Mouse (Mus musculus) forebrain, embryonic 10.5 days (tissue): ENCODE measurements around the gene Hoxc6. TPM values are rescaled to one million over a fixed set of nuclear protein-coding genes. Genes with fewer than 3 reads are reported as not detected.
A peak's percentile ranks its signal among the peaks of the same experiment; 100 is the strongest.

ENCODE experiments used
- DNase-seq: peaks from one replicate; pipeline ENCODE4 v3.0.0-alpha.2; 2017; ENCODE audit warnings: low spot score; ENCODE audit errors: extremely low spot score
- H3K27ac ChIP-seq: fragments of 300-500 bp; sonication (generic); 2 replicates; pipeline ENCODE4 v1.5.1; 2016; ENCODE audit warnings: mild to moderate bottlenecking
- H3K27me3 ChIP-seq: fragments of 300-500 bp; sonication (generic); 2 replicates; pipeline ENCODE4 v1.6.1; 2016; ENCODE audit warnings: mild to moderate bottlenecking; ENCODE audit not compliant: poor library complexity, severe bottlenecking
- H3K36me3 ChIP-seq: fragments of 300-500 bp; sonication (generic); replicated peaks from 2 replicates; pipeline ENCODE4 v1.6.1; 2016; ENCODE audit warnings: mild to moderate bottlenecking, moderate library complexity
- H3K4me1 ChIP-seq: fragments of 300-500 bp; sonication (generic); 2 replicates; pipeline ENCODE4 v1.6.1; 2016
- H3K4me3 ChIP-seq: fragments of 300-500 bp; sonication (generic); 2 replicates; pipeline ENCODE4 v1.5.1; 2016; ENCODE audit warnings: mild to moderate bottlenecking, moderate library complexity
- H3K9me3 ChIP-seq: fragments of 300-500 bp; sonication (generic); 2 replicates; pipeline ENCODE4 v1.6.1; 2016; ENCODE audit warnings: mild to moderate bottlenecking, moderate library complexity
- WGBS: fragments of 180-500 bp; shearing (Covaris S2); methylation state at CpG from one replicate; pipeline ENCODE4 v1.1.7; 2016; 5-methylcytosine and 5-hydroxymethylcytosine counted together
- polyA plus RNA-seq: library from polyadenylated mRNA; unstranded; fragments of >200 nt; fragmentation: Nextera tagmentation; extraction: Ambion mirVana; gene quantifications from 2 replicates; pipeline ENCODE4 v1.2.1, GENCODE M21; 2016

The Hoxc6 gene
- polyA plus RNA-seq, 1 experiment from 2014 or later = not detected

DNA sequence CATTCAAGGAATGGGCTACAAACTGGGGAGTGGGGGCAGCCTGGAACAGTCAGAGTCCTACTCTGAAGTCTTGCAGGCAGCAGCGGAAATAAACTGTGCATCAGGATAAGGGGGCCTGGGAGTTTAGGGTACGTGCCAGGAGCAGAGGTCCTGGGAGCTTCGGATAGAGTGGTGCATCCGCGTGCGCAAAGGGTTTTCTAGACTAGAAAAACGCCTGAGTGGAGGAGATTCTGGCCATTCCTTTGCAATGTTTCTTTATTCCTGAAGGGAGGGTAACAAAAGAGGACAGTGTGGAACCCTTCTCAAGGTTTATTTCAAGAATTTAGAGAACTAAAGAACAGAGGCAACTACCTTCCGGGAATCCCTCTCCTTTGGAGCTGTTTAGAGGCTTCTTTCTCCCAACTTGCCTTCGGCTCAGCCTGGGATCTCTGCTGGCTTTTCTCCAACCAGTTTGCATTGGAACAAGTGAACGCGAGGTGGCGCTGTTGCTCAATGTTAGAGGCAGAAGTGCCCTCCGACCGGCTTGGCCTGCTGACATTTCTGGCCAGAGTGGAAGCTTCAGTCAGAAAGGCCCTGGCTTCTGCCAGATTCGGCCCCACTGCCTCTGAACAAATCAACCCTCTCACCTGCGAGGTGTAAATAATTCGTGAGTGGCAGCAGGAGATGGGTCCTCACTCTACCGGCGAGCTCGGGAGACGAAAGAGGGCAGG lies 10.8 kb upstream of the Hoxc6 start:
- H3K4me1 ChIP-seq = peaks cover 5% of the 10 kb centered on the region
- no peaks in the 10 kb centered on the region for H3K36me3 ChIP-seq
- DNase-seq = peak; percentile 95
- no peak overlapping the region for H3K4me3 ChIP-seq
- no peak overlapping the region for H3K27ac ChIP-seq
- 3% methylated on average over 21 of the region's 21 CpGs for WGBS
- no peaks in the 10 kb centered on the region for H3K9me3 ChIP-seq
- H3K27me3 ChIP-seq = peaks cover 100% of the 10 kb centered on the region

GRCm38 (mm10) chr15:102988078-102988477 lies 10.0 kb upstream of the Hoxc6 start:
- DNase-seq = no peak
- Histone ChIP-seq H3K27ac (no peak overlapping the region), H3K4me3 (no peak overlapping the region), H3K9me3 (no peaks in the 10 kb centered on the region), H3K36me3 (no peaks in the 10 kb centered on the region), H3K27me3 (peaks cover 100% of the 10 kb centered on the region), H3K4me1 (peaks cover 5% of the 10 kb centered on the region)
- WGBS = 16% methylated on average over 5 of the region's 5 CpGs

- Histone ChIP-seq H3K9me3 (no peaks in the 10 kb centered on the region), H3K4me1 (peaks cover 5% of the 10 kb centered on the region), H3K27me3 (peaks cover 100% of the 10 kb centered on the region), H3K36me3 (no peaks in the 10 kb centered on the region), H3K4me3 (peak within 1 kb of the TSS; percentile 12), H3K27ac (no peak within 1 kb of the TSS)
- under 1% methylated on average over 69 of the region's 69 CpGs for WGBS
- no peak for DNase-seq
Measured at GRCm38 (mm10) chr15:102990461-102991397, 7.3 kb upstream of the Hoxc6 start, which contains the start of gene Hoxc8. TSS of gene Hoxc8 (plus strand) at chr15:102990607.

GRCm38 (mm10) chr15:102991782-102992181 lies 6.3 kb upstream of the Hoxc6 start:
- DNase-seq = no peak
- no peak overlapping the region for H3K4me3 ChIP-seq
- no peaks in the 10 kb centered on the region for H3K36me3 ChIP-seq
- H3K4me1 ChIP-seq = peaks cover 5% of the 10 kb centered on the region
- 3% methylated on average over 7 of the region's 7 CpGs for WGBS
- H3K27ac ChIP-seq = no peak overlapping the region
- no peaks in the 10 kb centered on the region for H3K9me3 ChIP-seq
- H3K27me3 ChIP-seq = peaks cover 100% of the 10 kb centered on the region

DNA sequence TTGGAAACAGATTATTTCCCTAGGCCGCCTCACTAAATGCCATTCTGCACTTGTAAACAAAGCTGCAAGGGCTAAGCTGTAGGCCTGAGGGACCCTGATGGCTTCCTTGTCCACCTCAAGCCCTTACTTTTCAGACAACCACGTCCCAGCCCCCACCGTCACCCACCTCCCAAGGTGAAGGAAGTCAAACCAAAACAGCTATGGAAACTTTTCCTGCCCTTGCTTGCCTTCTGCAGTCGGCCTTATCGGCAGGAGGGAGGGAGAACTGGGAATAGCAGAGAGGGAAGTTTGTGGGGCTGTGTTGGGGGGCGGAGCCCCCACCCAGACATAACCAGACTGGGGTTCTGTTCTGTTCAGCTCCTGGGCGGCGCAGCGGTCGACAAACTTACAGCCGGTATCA lies 5.9 kb upstream of the Hoxc6 start:
- Histone ChIP-seq H3K36me3 (no peaks in the 10 kb centered on the region), H3K4me1 (peaks cover 5% of the 10 kb centered on the region), H3K27me3 (peaks cover 100% of the 10 kb centered on the region), H3K27ac (no peak overlapping the region), H3K4me3 (no peak overlapping the region), H3K9me3 (no peaks in the 10 kb centered on the region)
- no peak for DNase-seq
- WGBS = 1% methylated on average over 11 of the region's 11 CpGs

GRCm38 (mm10) chr15:102992863-102993262 lies 5.2 kb upstream of the Hoxc6 start:
- Histone ChIP-seq H3K27me3 (peaks cover 100% of the 10 kb centered on the region), H3K27ac (no peak overlapping the region), H3K4me3 (no peak overlapping the region), H3K4me1 (peaks cover 5% of the 10 kb centered on the region), H3K36me3 (no peaks in the 10 kb centered on the region), H3K9me3 (no peaks in the 10 kb centered on the region)
- DNase-seq = no peak
- 7% methylated on average over 3 of the region's 3 CpGs for WGBS

- no peak for DNase-seq
- Histone ChIP-seq H3K4me3 (no peak overlapping the region), H3K4me1 (peaks cover 18% of the 10 kb centered on the region), H3K27ac (no peak overlapping the region), H3K27me3 (peaks cover 100% of the 10 kb centered on the region), H3K9me3 (no peaks in the 10 kb centered on the region), H3K36me3 (no peaks in the 10 kb centered on the region)
- 2% methylated on average over 9 of the region's 9 CpGs for WGBS
Measured at GRCm38 (mm10) chr15:102996548-102996947, 1.5 kb upstream of the Hoxc6 start.

GRCm38 (mm10) chr15:102997431-102997830 lies 626 bp upstream of the Hoxc6 start:
- peaks cover 18% of the 10 kb centered on the region for H3K4me1 ChIP-seq
- under 1% methylated on average over 3 of the region's 3 CpGs for WGBS
- H3K36me3 ChIP-seq = no peaks in the 10 kb centered on the region
- H3K27me3 ChIP-seq = peaks cover 100% of the 10 kb centered on the region
- no peak overlapping the region for H3K4me3 ChIP-seq
- H3K9me3 ChIP-seq = no peaks in the 10 kb centered on the region
- H3K27ac ChIP-seq = no peak overlapping the region
- DNase-seq = no peak

- peak overlapping the region; percentile 43 for H3K4me3 ChIP-seq
- no peak overlapping the region for H3K27ac ChIP-seq
- peaks cover 18% of the 10 kb centered on the region for H3K4me1 ChIP-seq
- WGBS = under 1% methylated on average over 19 of the region's 19 CpGs
- H3K27me3 ChIP-seq = peaks cover 100% of the 10 kb centered on the region
- H3K36me3 ChIP-seq = no peaks in the 10 kb centered on the region
- DNase-seq = no peak
- H3K9me3 ChIP-seq = no peaks in the 10 kb centered on the region
Measured at GRCm38 (mm10) chr15:102998608-102999182, 638 bp downstream of the Hoxc6 start.

GRCm38 (mm10) chr15:102999183-102999831 lies 1.2 kb downstream of the Hoxc6 start:
- H3K36me3 ChIP-seq = no peaks in the 10 kb centered on the region
- peaks cover 18% of the 10 kb centered on the region for H3K4me1 ChIP-seq
- H3K4me3 ChIP-seq = peak overlapping the region; percentile 43
- H3K27ac ChIP-seq = no peak overlapping the region
- H3K27me3 ChIP-seq = peaks cover 100% of the 10 kb centered on the region
- no peaks in the 10 kb centered on the region for H3K9me3 ChIP-seq
- no peak for DNase-seq
- under 1% methylated on average over 33 of the region's 33 CpGs for WGBS

- no peak for DNase-seq
Measured at GRCm38 (mm10) chr15:102999955-103000354, 1.9 kb downstream of the Hoxc6 start.

DNA sequence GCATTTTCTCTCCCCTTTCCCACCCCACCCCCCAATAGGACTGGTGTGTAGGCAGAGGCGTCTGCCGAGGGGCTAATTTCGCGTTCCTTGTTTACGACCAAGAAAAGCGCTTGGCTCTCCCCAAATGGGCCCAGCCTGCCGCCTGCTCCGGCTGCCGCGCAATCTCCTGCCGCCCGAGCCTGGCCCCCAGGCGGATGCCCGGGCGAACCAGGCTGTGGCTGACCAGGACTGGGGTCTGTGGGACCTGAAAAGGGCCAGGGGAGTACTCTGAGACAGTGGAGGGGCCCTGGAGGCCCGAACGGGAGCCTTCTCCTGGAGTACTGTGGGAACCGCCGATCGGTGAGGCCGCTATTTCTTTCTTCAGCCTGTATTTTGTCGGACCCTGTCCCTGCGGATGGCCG lies 2.4 kb downstream of the Hoxc6 start:
- no peak for DNase-seq
- Histone ChIP-seq H3K36me3 (no peaks in the 10 kb centered on the region), H3K27ac (no peak overlapping the region), H3K27me3 (peaks cover 100% of the 10 kb centered on the region), H3K4me3 (no peak overlapping the region), H3K4me1 (peaks cover 18% of the 10 kb centered on the region), H3K9me3 (no peaks in the 10 kb centered on the region)
- WGBS = under 1% methylated on average over 24 of the region's 24 CpGs

More at GRCm38 (mm10) chr15:102999955-103000354, 1.9 kb downstream of the Hoxc6 start:
- H3K27ac ChIP-seq = no peak overlapping the region
- WGBS = under 1% methylated on average over 11 of the region's 11 CpGs
- peaks cover 18% of the 10 kb centered on the region for H3K4me1 ChIP-seq
- H3K4me3 ChIP-seq = no peak overlapping the region
- peaks cover 100% of the 10 kb centered on the region for H3K27me3 ChIP-seq
- no peaks in the 10 kb centered on the region for H3K9me3 ChIP-seq
- no peaks in the 10 kb centered on the region for H3K36me3 ChIP-seq
